Mouse (Mus musculus) lung, adult 2 months (tissue): ENCODE data around the gene Gm26566. TPM values are rescaled to one million over a fixed set of nuclear protein-coding genes. Genes with fewer than 3 reads are reported as not detected.
A peak's percentile ranks its signal among the peaks of the same experiment; 100 is the strongest.

ENCODE experiments used
- DNase-seq: peaks from one replicate; pipeline ENCODE4 v3.0.0; 2022
- H3K4me1 ChIP-seq: fragments of 200-500 bp; 2 replicates; pipeline ENCODE4 v1.6.1; 2011; ENCODE audit warnings: low read length; ENCODE audit not compliant: control insufficient read depth, insufficient read depth
- H3K4me3 ChIP-seq: fragments of 200-500 bp; replicated peaks from 2 replicates; pipeline ENCODE3; 2011; ENCODE audit warnings: low read depth, mild to moderate bottlenecking, control low read depth, low read length; ENCODE audit errors: extremely low read depth
- CTCF ChIP-seq: fragments of 200-500 bp; IDR thresholded peaks from 2 replicates; pipeline ENCODE4 v1.5.1; 2011; ENCODE audit warnings: mild to moderate bottlenecking, low read length, control low read depth; ENCODE audit not compliant: insufficient read depth
- POLR2A ChIP-seq: fragments of 200-500 bp; IDR thresholded peaks from 2 replicates; pipeline ENCODE4 v1.6.1; 2011; ENCODE audit warnings: low read depth, mild to moderate bottlenecking, control low read depth, low read length, borderline replicate concordance; ENCODE audit errors: extremely low read depth
- WGBS: fragments of 180-500 bp; shearing (Covaris S2); methylation state at CpG from one replicate; pipeline ENCODE4 v1.1.7; 2018; 5-methylcytosine and 5-hydroxymethylcytosine counted together
- polyA plus RNA-seq: library from polyadenylated mRNA; depleted of rRNA; stranded (reverse); fragments of >200 nt; gene quantifications from 2 replicates; pipeline ENCODE4 v1.2.3, GENCODE M21; 2012; rRNA removed

Gm26566 gene
- polyA plus RNA-seq: 0.19 and 0.33 TPM in 2 replicates

DNA sequence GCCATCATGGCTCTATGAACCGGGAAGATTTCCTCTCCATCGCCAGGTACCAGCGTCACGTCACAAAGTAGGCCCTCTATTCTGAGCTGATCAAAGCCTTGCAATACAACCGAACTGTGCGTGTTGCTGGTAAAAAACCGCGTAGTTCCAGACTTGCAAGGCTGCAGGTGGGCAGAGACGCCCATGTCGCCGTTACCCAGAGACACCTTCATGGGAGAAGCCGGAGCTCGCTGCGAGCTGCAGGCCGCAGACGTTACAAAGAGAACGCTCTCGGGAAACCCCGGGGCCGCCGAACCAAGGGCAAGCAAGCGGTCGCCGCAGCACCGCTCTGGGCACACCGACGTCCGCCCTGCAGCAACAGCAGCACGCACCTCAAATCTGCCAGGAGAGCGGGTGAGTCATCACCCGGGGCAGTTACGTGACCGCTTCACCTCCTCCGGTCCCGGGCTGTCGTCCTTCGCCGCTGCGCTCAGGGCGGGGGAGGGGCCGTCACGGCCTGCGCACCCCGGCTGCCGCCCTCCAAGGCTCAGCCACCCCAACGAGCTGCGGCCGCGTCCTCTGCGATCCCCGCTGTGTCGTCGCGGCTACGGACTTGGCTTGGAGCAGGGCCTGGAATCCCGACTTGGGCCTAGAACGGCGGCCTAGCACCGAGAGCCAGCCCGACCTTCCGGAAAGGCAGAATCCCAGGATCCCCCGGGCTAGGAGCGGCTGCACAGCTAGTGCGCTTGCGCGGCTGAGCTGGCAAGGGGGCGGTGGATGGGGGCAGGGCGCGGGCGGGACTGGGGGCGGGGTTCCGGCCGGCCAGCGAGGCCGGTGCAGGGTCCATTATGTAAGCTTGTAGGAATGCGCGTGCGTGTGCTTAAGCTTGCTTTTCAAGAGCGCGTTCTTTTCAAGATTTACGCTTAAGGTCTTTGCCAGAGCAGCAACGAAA lies at the start of gene Gm26566, which contains the start of gene Klhl9:
Gene Gm26566 (plus strand): TSS at position 15 of the 931 bp plus-strand sequence.
Gene Klhl9 (minus strand): TSS at position 675 of the 931 bp plus-strand sequence.
- Histone ChIP-seq H3K4me1 (peaks cover 18% of the 10 kb centered on the region), H3K4me3 (peak within 1 kb of the TSS; percentile 99)
- TF ChIP-seq POLR2A (peak; percentile 92), CTCF (no peak)
- DNase-seq: peak; percentile 91
- under 1% methylated on average over 82 of the region's 82 CpGs for WGBS

DNA sequence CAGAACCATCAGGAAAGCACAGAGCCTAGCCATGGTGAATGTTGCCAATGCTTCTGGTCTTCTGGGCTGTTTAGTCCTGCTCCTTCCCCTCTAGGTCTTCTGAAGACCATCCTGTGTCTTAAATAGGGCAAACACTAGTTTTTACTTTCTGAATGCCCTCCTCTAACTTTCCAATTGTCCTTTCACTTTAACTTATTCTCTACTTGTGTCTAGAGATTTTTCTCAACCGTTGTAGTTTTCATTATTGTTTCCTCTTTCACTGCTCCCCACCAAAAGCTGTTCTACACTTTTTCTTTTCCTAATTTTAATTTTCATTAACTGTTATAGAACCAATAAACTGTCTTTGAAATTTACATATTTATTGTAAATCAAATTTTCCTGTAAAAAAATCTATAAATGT lies 44.8 kb upstream of the Gm26566 start, which contains the start of gene Ifna16:
Gene Ifna16 (minus strand): TSS at position 101 of the 400 bp plus-strand sequence.
- no peak for DNase-seq
- TF ChIP-seq CTCF (no peak), POLR2A (no peak)
- 57% methylated on average over 1 of the region's 1 CpGs for WGBS

DNA sequence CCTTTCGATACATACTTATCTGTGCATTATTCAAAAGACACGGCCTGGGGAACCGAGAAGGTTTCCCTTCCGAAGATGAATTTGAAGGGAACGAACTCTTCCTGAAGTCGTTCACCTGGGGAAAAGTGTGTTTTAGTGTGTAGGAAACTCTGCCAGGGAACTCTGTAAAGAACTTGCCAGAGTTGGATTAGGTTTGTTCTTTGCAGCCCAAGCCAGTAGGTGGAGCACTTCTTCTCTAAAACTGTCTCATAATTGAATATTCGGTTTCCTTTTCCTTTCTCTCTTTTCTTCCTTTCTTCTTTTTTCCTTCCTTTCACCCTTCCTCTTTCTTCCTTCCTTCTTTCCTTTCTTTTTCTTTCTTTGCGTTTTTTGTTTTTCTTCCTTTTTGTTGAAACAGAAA lies 41.2 kb upstream of the Gm26566 start:
- WGBS: 39% methylated on average over 8 of the region's 8 CpGs
- DNase-seq: no peak
- no peak for TF ChIP-seq CTCF
- no peak for TF ChIP-seq POLR2A
- no peak overlapping the region for H3K4me3 ChIP-seq
- no peaks in the 10 kb centered on the region for H3K4me1 ChIP-seq

More for the DNA sequence above, 44.8 kb upstream of the Gm26566 start, which contains the start of gene Ifna16:
- Histone ChIP-seq H3K4me3 (no peak within 1 kb of the TSS), H3K4me1 (no peaks in the 10 kb centered on the region)

- Histone ChIP-seq H3K4me3 (no peak overlapping the region), H3K4me1 (no peaks in the 10 kb centered on the region)
- TF ChIP-seq CTCF (no peak), POLR2A (no peak)
- DNase-seq: no peak
- 33% methylated on average over 3 of the region's 3 CpGs for WGBS
These were observed 40.3 kb upstream of the Gm26566 start for GRCm38 (mm10) chr4:88681353-88681752.

GRCm38 (mm10) chr4:88683812-88684211 lies 37.8 kb upstream of the Gm26566 start, which contains the start of gene Ifna2:
TSS of gene Ifna2 (minus strand) at chr4:88683912.
- Histone ChIP-seq H3K4me1 (no peaks in the 10 kb centered on the region), H3K4me3 (no peak within 1 kb of the TSS)
- WGBS: 89% methylated on average over 1 of the region's 1 CpGs
- DNase-seq: no peak
- TF ChIP-seq CTCF: no peak
- no peak for TF ChIP-seq POLR2A

DNA sequence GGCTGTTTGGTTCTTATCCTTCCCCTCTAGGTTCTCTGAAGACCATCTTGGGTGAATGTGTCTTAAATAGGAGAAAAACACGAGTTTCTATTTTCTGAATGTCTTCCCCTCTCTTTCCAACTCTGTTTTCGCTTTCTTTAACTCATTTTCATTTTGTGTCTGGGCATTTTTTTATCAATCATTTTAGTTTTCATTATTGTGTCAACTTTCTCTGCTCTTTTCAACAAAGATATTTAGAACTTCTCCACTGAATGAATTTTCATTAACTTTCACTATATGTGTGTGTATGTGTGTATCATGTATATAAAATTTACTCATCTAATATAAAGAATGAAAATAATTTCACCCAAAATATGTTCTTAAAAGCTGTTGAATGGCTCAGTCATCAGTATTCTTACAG lies 30.3 kb upstream of the Gm26566 start, which contains the start of gene Ifnab:
Gene Ifnab (minus strand): TSS at position 101 of the 400 bp plus-strand sequence.
- DNase-seq: no peak
- Histone ChIP-seq H3K4me1 (no peaks in the 10 kb centered on the region), H3K4me3 (no peak within 1 kb of the TSS)
- TF ChIP-seq POLR2A: no peak
- TF ChIP-seq CTCF: no peak
- 56% methylated on average over 2 of the region's 2 CpGs for WGBS

DNA sequence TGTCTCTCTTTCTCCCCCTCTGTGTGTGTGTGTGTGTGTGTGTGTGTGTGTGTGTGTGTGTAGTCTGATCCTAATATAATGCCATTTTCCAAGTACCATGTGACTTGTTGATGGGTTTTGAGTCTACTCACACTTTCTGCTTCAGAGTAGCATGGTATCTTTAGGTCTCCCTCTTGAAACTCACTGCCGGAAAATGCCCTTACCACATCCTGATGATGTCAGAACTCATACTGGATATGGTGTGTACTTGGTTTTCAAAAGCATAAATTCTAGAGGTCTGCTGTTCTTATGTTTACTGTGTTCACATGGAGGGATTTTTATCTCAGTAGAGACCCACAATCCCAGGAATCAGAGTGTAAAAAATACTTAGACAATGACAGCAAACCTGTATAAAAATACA lies 29.1 kb upstream of the Gm26566 start:
- Histone ChIP-seq H3K4me1 (no peaks in the 10 kb centered on the region), H3K4me3 (no peak overlapping the region)
- no peak for TF ChIP-seq POLR2A
- TF ChIP-seq CTCF: no peak
- WGBS: 56% methylated on average over 1 of the region's 1 CpGs
- DNase-seq: no peak

DNA sequence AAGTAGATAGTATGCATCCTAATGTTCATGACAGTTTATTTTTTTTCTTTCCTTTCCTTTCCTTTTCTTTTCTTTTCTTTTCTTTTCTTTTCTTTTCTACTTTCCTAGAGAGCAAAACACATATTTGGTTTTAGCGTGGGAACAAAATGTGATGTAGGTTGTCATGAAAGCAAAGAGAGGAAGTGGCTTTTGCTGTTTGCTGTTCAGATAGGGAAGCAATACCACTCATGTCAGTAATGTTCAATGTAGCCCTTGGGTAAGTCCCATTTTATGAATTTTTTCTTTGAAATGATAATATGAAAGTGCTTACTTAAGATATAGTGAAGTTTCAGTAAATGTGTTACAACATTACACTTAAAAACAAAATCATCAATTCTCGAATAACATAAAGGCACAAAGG lies 28.2 kb upstream of the Gm26566 start:
- WGBS: 58% methylated on average over 2 of the region's 2 CpGs
- no peak for DNase-seq

GRCm38 (mm10) chr4:88696237-88696884 lies 25.2 kb upstream of the Gm26566 start:
- Histone ChIP-seq H3K4me3 (no peak overlapping the region), H3K4me1 (no peaks in the 10 kb centered on the region)
- peak; percentile 70 for DNase-seq
- TF ChIP-seq POLR2A: no peak; the same call in 1 of the 2 replicates
- TF ChIP-seq CTCF: peak; percentile 100
- WGBS: 23% methylated on average over 3 of the region's 3 CpGs

More for the DNA sequence above, 28.2 kb upstream of the Gm26566 start:
- Histone ChIP-seq H3K4me1 (no peaks in the 10 kb centered on the region), H3K4me3 (no peak overlapping the region)
- TF ChIP-seq CTCF: no peak
- no peak for TF ChIP-seq POLR2A
